Mouse (Mus musculus) yolk sac, embryonic 10.5 days (tissue): Measurements from ENCODE around the gene Olfr722.
"Not testable (repeated sequence)": the region's sequence is repeated elsewhere in the genome, so short reads cannot be mapped to it uniquely, and the experiment has no call there.

Experiments
- DNase-seq: peaks from one replicate; pipeline ENCODE4 v3.0.0-alpha.2; 2017; ENCODE audit warnings: low spot score

Gene Olfr722

GRCm38 (mm10) chr14:49901899-49902298 is at the start of gene Olfr722:
Olfr722 (minus strand) TSS chr14:49901999.
- no peak for DNase-seq

GRCm38 (mm10) chr14:49931687-49932086 is 29.9 kb upstream of the Olfr722 start, which contains the start of gene Olfr723:
Olfr723 (minus strand) TSS chr14:49931787.
- DNase-seq = not testable (repeated sequence)

GRCm38 (mm10) chr14:49860387-49860786 is 41.4 kb downstream of the Olfr722 start:
- peak; percentile 2 for DNase-seq
